Mouse (Mus musculus): ENCODE data around the gene Klhl9.

Gene Klhl9

GRCm38 (mm10) chr4:88714281-88714680, 8.0 kb downstream of the Klhl9 start:
- WGBS, result 76% methylated on average over 1 of the region's 1 CpGs

GRCm38 (mm10) chr4:88707128-88707826, 15.0 kb downstream of the Klhl9 start:
- 93% methylated on average over 1 of the region's 1 CpGs for WGBS

DNA sequence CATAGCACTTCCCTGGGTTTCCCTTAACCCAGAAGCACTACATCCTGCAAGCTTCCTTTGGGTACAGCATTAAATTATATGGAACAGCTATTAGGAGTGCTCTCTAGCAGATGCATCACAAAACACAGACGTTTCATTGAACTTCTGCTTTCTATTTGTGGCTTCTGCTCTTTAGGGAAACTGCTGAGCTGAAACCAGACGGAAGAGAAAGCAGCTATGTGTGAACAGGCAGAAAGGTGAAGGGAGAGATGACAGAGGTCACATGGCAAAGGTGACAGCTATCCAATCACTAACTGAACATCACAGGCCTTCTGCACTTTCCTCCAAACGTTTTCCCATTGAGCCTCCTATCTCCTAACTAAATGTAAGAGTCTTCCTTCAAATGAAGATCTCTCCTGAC, 16.3 kb downstream of the Klhl9 start:
- 48% methylated on average over 3 of the region's 3 CpGs for WGBS

- 95% methylated on average over 1 of the region's 1 CpGs for WGBS
Observed at GRCm38 (mm10) chr4:88699301-88699700, 23.0 kb downstream of the Klhl9 start.

DNA sequence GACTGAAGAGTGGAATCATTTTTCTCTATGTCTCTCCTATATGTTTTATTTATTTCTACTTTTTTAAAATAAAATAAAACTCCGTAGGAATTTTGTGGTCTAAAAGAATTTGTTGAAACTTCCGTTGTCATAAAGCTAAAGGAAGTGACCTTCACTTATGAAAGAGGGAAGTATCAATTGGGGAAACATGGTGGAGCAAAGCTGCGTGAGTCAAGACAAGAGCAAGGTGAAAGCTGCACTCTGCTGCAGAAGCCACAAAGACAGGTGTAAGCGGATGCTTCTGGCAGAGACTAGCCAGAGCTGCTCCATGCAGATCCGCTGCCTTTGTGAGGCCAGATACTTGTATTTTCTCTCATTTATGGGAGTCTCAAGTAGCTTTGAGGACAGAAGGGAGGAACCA, 23.5 kb downstream of the Klhl9 start:
- WGBS, result 83% methylated on average over 5 of the region's 5 CpGs

DNA sequence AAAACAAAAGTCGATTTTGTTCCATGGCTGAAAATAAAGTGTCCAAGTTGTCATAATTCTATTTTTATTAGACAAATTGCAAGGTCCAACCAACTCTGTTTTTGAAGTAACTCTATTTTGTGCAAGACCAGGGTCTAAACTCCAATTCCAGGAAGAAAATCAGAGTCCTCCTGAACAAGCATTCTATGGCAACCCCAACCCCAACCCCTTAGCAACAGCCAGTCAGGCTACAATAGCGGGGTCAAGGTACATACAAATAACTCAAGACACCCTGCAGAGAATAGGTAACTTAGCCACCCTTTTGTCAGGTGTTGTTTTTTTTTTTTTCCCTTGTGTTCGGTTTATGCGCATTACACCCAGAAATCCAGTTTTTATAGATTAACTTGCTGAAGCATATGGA, 24.5 kb downstream of the Klhl9 start:
- 86% methylated on average over 4 of the region's 4 CpGs for WGBS

- WGBS, result 72% methylated on average over 6 of the region's 6 CpGs
Observed at GRCm38 (mm10) chr4:88697108-88697507, 25.2 kb downstream of the Klhl9 start.

DNA sequence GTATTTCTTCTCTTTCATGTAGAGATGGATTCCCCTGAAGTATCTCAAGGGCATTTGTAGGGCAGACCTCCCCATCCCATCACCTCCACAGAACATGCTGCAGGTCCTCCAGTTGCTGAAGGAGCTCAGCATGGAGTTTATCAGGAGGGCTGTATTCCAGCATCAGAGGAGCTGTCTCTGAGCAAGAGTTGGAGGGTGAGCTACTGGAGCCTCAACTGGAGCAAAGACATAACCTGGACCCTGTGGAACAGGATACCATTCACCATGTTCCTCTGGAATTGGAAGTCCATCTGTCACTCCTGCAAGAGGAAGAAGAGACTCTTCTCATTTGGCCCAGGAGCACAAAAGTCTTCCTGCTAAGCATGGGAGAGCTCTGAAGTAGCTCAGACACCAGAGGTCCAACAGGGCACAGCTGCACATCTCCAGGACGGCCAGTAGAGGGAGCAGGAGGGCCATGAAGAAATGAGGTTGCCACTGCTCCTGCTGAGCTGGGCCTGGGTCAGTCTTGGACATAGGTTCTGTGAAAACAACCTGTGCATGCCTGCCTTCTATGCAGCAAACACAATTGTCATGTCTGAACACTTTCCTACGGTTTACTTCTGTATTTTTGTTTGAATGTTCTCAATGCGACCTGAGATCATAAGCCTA, 25.9 kb downstream of the Klhl9 start:
- WGBS, result 32% methylated on average over 3 of the region's 3 CpGs

DNA sequence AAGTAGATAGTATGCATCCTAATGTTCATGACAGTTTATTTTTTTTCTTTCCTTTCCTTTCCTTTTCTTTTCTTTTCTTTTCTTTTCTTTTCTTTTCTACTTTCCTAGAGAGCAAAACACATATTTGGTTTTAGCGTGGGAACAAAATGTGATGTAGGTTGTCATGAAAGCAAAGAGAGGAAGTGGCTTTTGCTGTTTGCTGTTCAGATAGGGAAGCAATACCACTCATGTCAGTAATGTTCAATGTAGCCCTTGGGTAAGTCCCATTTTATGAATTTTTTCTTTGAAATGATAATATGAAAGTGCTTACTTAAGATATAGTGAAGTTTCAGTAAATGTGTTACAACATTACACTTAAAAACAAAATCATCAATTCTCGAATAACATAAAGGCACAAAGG, 28.9 kb downstream of the Klhl9 start:
- WGBS, result 87% methylated on average over 2 of the region's 2 CpGs

GRCm38 (mm10) chr4:88692537-88692936, 29.7 kb downstream of the Klhl9 start:
- 85% methylated on average over 1 of the region's 1 CpGs for WGBS

DNA sequence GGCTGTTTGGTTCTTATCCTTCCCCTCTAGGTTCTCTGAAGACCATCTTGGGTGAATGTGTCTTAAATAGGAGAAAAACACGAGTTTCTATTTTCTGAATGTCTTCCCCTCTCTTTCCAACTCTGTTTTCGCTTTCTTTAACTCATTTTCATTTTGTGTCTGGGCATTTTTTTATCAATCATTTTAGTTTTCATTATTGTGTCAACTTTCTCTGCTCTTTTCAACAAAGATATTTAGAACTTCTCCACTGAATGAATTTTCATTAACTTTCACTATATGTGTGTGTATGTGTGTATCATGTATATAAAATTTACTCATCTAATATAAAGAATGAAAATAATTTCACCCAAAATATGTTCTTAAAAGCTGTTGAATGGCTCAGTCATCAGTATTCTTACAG, 31.0 kb downstream of the Klhl9 start, which contains the start of gene Ifnab:
Ifnab (minus strand) TSS at position 101 of the 400 bp plus-strand sequence.
- 80% methylated on average over 2 of the region's 2 CpGs for WGBS

DNA sequence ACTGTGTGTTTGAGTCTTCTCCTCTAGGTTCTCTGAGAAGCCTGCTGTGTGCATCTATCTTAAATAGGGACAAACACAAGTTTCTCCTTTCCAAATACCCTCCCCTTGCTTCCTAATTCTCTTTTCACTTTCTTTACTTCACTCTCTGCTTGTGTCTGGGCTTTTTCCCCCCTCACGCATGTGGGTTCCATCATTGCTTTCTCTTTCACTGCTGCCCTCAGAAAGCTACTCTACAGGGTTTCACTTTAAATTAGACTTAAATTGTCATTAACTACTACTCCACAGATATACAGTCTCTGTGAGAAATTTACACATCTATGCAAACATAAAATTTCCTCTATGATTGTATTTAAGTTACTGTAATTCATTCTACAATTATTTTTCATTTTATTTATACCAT, 38.5 kb downstream of the Klhl9 start, which contains the start of gene Ifna2:
Ifna2 (minus strand) TSS at position 101 of the 400 bp plus-strand sequence.
- WGBS, result 91% methylated on average over 1 of the region's 1 CpGs

DNA sequence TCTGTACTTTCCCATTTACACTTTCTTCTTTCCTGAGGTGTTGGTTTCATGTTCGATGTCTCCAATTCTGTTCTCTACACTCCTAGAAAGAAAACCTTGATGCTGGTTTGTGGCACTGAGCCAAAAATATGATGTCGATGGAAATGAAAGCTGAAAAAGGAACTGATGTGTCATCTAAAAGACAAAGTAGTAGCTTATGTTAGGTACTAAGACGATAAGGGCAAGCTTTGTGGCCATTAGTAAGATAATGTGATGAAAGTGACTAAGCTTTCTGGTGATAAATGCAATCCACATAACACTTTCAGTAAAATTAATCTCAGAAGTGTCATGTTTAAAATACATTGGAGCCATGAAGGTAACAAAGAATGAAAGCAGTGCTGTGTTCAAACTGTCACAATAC, 40.9 kb downstream of the Klhl9 start:
- WGBS, result 47% methylated on average over 3 of the region's 3 CpGs

- 52% methylated on average over 8 of the region's 8 CpGs for WGBS
Observed at GRCm38 (mm10) chr4:88680362-88680761, 41.9 kb downstream of the Klhl9 start.

DNA sequence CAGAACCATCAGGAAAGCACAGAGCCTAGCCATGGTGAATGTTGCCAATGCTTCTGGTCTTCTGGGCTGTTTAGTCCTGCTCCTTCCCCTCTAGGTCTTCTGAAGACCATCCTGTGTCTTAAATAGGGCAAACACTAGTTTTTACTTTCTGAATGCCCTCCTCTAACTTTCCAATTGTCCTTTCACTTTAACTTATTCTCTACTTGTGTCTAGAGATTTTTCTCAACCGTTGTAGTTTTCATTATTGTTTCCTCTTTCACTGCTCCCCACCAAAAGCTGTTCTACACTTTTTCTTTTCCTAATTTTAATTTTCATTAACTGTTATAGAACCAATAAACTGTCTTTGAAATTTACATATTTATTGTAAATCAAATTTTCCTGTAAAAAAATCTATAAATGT, 45.4 kb downstream of the Klhl9 start, which contains the start of gene Ifna16:
Ifna16 (minus strand) TSS at position 101 of the 400 bp plus-strand sequence.
- WGBS, result 76% methylated on average over 1 of the region's 1 CpGs
